In the genomic region with DNA sequence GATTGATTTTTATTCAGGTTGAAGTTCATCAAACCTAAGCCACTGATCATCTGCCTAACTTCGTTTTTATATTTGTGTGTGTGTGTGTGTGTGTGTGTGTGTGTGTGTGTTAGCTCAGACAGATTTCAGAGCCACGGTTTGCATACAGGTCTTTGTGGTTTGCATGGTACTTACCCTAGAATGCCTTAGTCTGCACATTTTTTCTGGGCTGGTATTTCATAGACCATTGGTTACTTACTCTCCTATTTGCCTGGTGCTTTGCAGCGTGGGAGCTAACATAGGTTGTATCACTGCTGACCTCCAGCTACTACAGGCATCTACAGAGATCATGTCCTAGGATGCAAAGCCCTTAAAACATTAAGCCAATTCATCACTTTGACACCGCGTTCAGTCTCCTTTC, we compare ENCODE assay signal across 29 mouse cellular contexts. TPM values are rescaled to one million over a fixed set of nuclear protein-coding genes. Genes with fewer than 3 reads are reported as not detected.
DNase-seq lines count a peak whose midpoint lies in the region; ATAC-seq and TF ChIP-seq lines count a peak whose summit lies in the region.
"Had no signal": no experiment of that assay in that cellular context is flagged by ENCODE, and none has a peak within 500 bp of the region (broad histone marks: within the 10 kb centered on the region; RNA-seq: fewer than 3 reads in every experiment).

No protein-coding gene starts in this region.

- H3K9me3 ChIP-seq in embryonic facial prominence, embryonic 14.5 days (ENCODE audit: control insufficient read depth, low read length) = no peaks in the 10 kb centered on the region
- H3K9me3 ChIP-seq in embryonic facial prominence, embryonic 10.5 days = no peaks in the 10 kb centered on the region
- no peaks in the 10 kb centered on the region for H3K9me3 ChIP-seq in kidney, embryonic 15.5 days (replicated peaks)
- H3K9me3 ChIP-seq in neural tube, embryonic 13.5 days = no peaks in the 10 kb centered on the region
- no peaks in the 10 kb centered on the region for H3K9me3 ChIP-seq in neural tube, embryonic 15.5 days (replicated peaks)
- H3K9me3 ChIP-seq in hindbrain, postnatal 0 days (ENCODE audit: low read length) = no peaks in the 10 kb centered on the region
- H3K9me3 ChIP-seq: embryonic facial prominence, embryonic 15.5 days; forebrain, embryonic 13.5 days; heart, embryonic 13.5 days; hindbrain, embryonic 15.5 days; limb, embryonic 13.5 days; lung, embryonic 15.5 days; neural tube, embryonic 12.5 days had no signal

- DNase-seq in embryonic facial prominence, embryonic 14.5 days (ENCODE audit: low spot score) = peak; percentile 33
- DNase-seq in embryonic facial prominence, embryonic 10.5 days (ENCODE audit: low spot score) = no peak
- DNase-seq in kidney, postnatal 25 days = no peak
- DNase-seq in hindbrain, postnatal 0 days (ENCODE audit: low spot score) = no peak
- no peak for DNase-seq in layer of hippocampus, postnatal 25 days (ENCODE audit: extremely low spot score in 1 of 2, low spot score in 1 of 2)
- DNase-seq: adrenal gland, postnatal 25 days; cerebellum, adult 11-12 months; cerebellum, adult 9-11 months; gastrocnemius, postnatal 10 days; heart, postnatal 10 days; lung, postnatal 36 days; right cerebral cortex, adult 18-20 months; spleen, adult 18-20 months; thymus, postnatal 14 days had no signal

- H3K9ac ChIP-seq in embryonic facial prominence, embryonic 14.5 days (ENCODE audit: low read depth, low read length) = no peak overlapping the region
- no peak overlapping the region for H3K9ac ChIP-seq in kidney, embryonic 15.5 days
- H3K9ac ChIP-seq in neural tube, embryonic 13.5 days = no peak overlapping the region
- no peak overlapping the region for H3K9ac ChIP-seq in neural tube, embryonic 15.5 days (replicated peaks)
- no peak overlapping the region for H3K9ac ChIP-seq in hindbrain, postnatal 0 days (replicated peaks; ENCODE audit: low read length)
- H3K9ac ChIP-seq: embryonic facial prominence, embryonic 15.5 days; forebrain, embryonic 13.5 days; heart, embryonic 13.5 days; hindbrain, embryonic 15.5 days; limb, embryonic 13.5 days; lung, embryonic 15.5 days; neural tube, embryonic 12.5 days had no signal

- no peak overlapping the region for H3K4me2 ChIP-seq in embryonic facial prominence, embryonic 14.5 days (ENCODE audit: low read depth, low read length)
- no peak overlapping the region for H3K4me2 ChIP-seq in kidney, embryonic 15.5 days
- no peak overlapping the region for H3K4me2 ChIP-seq in neural tube, embryonic 13.5 days
- H3K4me2 ChIP-seq in neural tube, embryonic 15.5 days = no peak overlapping the region
- no peak overlapping the region for H3K4me2 ChIP-seq in hindbrain, postnatal 0 days (ENCODE audit: low read depth, low read length)
- H3K4me2 ChIP-seq: embryonic facial prominence, embryonic 15.5 days; forebrain, embryonic 13.5 days; heart, embryonic 13.5 days; hindbrain, embryonic 15.5 days; limb, embryonic 13.5 days; liver, embryonic 11.5 days; lung, embryonic 15.5 days; midbrain, embryonic 11.5 days; neural tube, embryonic 12.5 days had no signal

- H3K27me3 ChIP-seq in embryonic facial prominence, embryonic 14.5 days (replicated peaks; ENCODE audit: control insufficient read depth, insufficient read depth, low read length) = no peaks in the 10 kb centered on the region
- no peaks in the 10 kb centered on the region for H3K27me3 ChIP-seq in embryonic facial prominence, embryonic 10.5 days (replicated peaks; ENCODE audit: low read depth, poor library complexity, severe bottlenecking)
- no peaks in the 10 kb centered on the region for H3K27me3 ChIP-seq in kidney, embryonic 15.5 days
- H3K27me3 ChIP-seq in neural tube, embryonic 13.5 days = no peaks in the 10 kb centered on the region
- no peaks in the 10 kb centered on the region for H3K27me3 ChIP-seq in neural tube, embryonic 15.5 days (replicated peaks)
- H3K27me3 ChIP-seq in hindbrain, postnatal 0 days (ENCODE audit: insufficient read depth, low read length) = no peaks in the 10 kb centered on the region
- H3K27me3 ChIP-seq: embryonic facial prominence, embryonic 15.5 days; forebrain, embryonic 13.5 days; heart, embryonic 13.5 days; hindbrain, embryonic 15.5 days; limb, embryonic 13.5 days; lung, embryonic 15.5 days; neural tube, embryonic 12.5 days had no signal

- ATAC-seq in embryonic facial prominence, embryonic 14.5 days (ENCODE audit: low read depth) = no peak
- peak; percentile 77 for ATAC-seq in kidney, embryonic 15.5 days (replicated peaks; ENCODE audit: low FRiP score)
- ATAC-seq in neural tube, embryonic 13.5 days (ENCODE audit: low read depth) = no peak
- ATAC-seq in neural tube, embryonic 15.5 days (ENCODE audit: low FRiP score) = no peak
- no peak for ATAC-seq in hindbrain, postnatal 0 days
- ATAC-seq: forebrain, embryonic 13.5 days; intestine, embryonic 16.5 days; midbrain, embryonic 16.5 days had no signal

- peaks cover 7% of the 10 kb centered on the region; the same call in 1 of the 2 replicates for H3K4me1 ChIP-seq in embryonic facial prominence, embryonic 14.5 days (ENCODE audit: control insufficient read depth, insufficient read depth, low read length)
- H3K4me1 ChIP-seq in embryonic facial prominence, embryonic 10.5 days = peaks cover 28% of the 10 kb centered on the region
- H3K4me1 ChIP-seq in kidney, embryonic 15.5 days = peaks cover 34% of the 10 kb centered on the region
- peaks cover 65% of the 10 kb centered on the region for H3K4me1 ChIP-seq in neural tube, embryonic 13.5 days (replicated peaks)
- peaks cover 58% of the 10 kb centered on the region for H3K4me1 ChIP-seq in neural tube, embryonic 15.5 days
- H3K4me1 ChIP-seq in hindbrain, postnatal 0 days (ENCODE audit: insufficient read depth, low read length) = peaks cover 20% of the 10 kb centered on the region
- H3K4me1 ChIP-seq: embryonic facial prominence, embryonic 15.5 days; lung, embryonic 15.5 days had no signal

- WGBS in embryonic facial prominence, embryonic 14.5 days = 64% methylated on average over 5 of the region's 5 CpGs
- 82% methylated on average over 5 of the region's 5 CpGs for WGBS in embryonic facial prominence, embryonic 10.5 days
- 42% methylated on average over 5 of the region's 5 CpGs for WGBS in kidney, embryonic 15.5 days
- WGBS in neural tube, embryonic 13.5 days = 73% methylated on average over 5 of the region's 5 CpGs
- 72% methylated on average over 5 of the region's 5 CpGs for WGBS in neural tube, embryonic 15.5 days
- WGBS in hindbrain, postnatal 0 days = 73% methylated on average over 5 of the region's 5 CpGs

- H3K27ac ChIP-seq in embryonic facial prominence, embryonic 14.5 days (replicated peaks; ENCODE audit: low read depth, low read length) = no peak overlapping the region
- H3K27ac ChIP-seq in embryonic facial prominence, embryonic 10.5 days (replicated peaks) = no peak overlapping the region
- peak overlapping the region; percentile 51; the same call in 1 of the 2 replicates for H3K27ac ChIP-seq in kidney, embryonic 15.5 days
- peak overlapping the region; percentile 57; the same call in 1 of the 2 replicates for H3K27ac ChIP-seq in neural tube, embryonic 13.5 days (replicated peaks)
- H3K27ac ChIP-seq in neural tube, embryonic 15.5 days (replicated peaks) = no peak overlapping the region
- peak overlapping the region; percentile 54; the same call in 1 of the 2 replicates for H3K27ac ChIP-seq in hindbrain, postnatal 0 days
- H3K27ac ChIP-seq: embryonic facial prominence, embryonic 15.5 days; heart, embryonic 13.5 days; limb, embryonic 13.5 days; lung, embryonic 15.5 days; neural tube, embryonic 12.5 days had no signal

- no peak for TF ChIP-seq CTCF in hindbrain, postnatal 0 days (IDR thresholded peaks at IDR 0.05; ENCODE audit: low read depth)

- H3K4me3 ChIP-seq in embryonic facial prominence, embryonic 14.5 days (ENCODE audit: low read depth, low read length) = no peak overlapping the region
- H3K4me3 ChIP-seq in embryonic facial prominence, embryonic 10.5 days = no peak overlapping the region
- no peak overlapping the region for H3K4me3 ChIP-seq in kidney, embryonic 15.5 days (replicated peaks)
- no peak overlapping the region for H3K4me3 ChIP-seq in neural tube, embryonic 13.5 days
- no peak overlapping the region for H3K4me3 ChIP-seq in neural tube, embryonic 15.5 days (replicated peaks)
- no peak overlapping the region for H3K4me3 ChIP-seq in hindbrain, postnatal 0 days (ENCODE audit: low read length)
- H3K4me3 ChIP-seq: embryonic facial prominence, embryonic 15.5 days; forebrain, embryonic 13.5 days; heart, embryonic 13.5 days; hindbrain, embryonic 15.5 days; limb, embryonic 13.5 days; lung, embryonic 15.5 days; myocyte; neural tube, embryonic 12.5 days had no signal

- no peaks in the 10 kb centered on the region for H3K36me3 ChIP-seq in embryonic facial prominence, embryonic 14.5 days (ENCODE audit: control insufficient read depth, insufficient read depth, low read length)
- H3K36me3 ChIP-seq in embryonic facial prominence, embryonic 10.5 days (replicated peaks) = no peaks in the 10 kb centered on the region
- no peaks in the 10 kb centered on the region for H3K36me3 ChIP-seq in kidney, embryonic 15.5 days
- H3K36me3 ChIP-seq in neural tube, embryonic 13.5 days = no peaks in the 10 kb centered on the region
- H3K36me3 ChIP-seq in neural tube, embryonic 15.5 days = no peaks in the 10 kb centered on the region
- no peaks in the 10 kb centered on the region for H3K36me3 ChIP-seq in hindbrain, postnatal 0 days (ENCODE audit: insufficient read depth, low read length)
- H3K36me3 ChIP-seq: embryonic facial prominence, embryonic 15.5 days; heart, embryonic 13.5 days; hindbrain, embryonic 15.5 days; limb, embryonic 13.5 days; lung, embryonic 15.5 days; neural tube, embryonic 12.5 days had no signal

RNA-seq across cellular contexts. Expression of gene Ppm1h, which starts 33.7 kb away (rescaled TPM):
- polyA plus RNA-seq in embryonic facial prominence, embryonic 14.5 days (2014; fragmentation: Nextera tagmentation; extraction: Ambion mirVana) = 5.1 and 5.2 TPM in 2 replicates
- 3.4 and 3.9 TPM in 2 replicates for polyA plus RNA-seq in embryonic facial prominence, embryonic 10.5 days (2016; fragmentation: Nextera tagmentation; extraction: Ambion mirVana)
- polyA plus RNA-seq in kidney, embryonic 15.5 days (2015; fragmentation: Nextera tagmentation; extraction: Ambion mirVana) = 20.2 and 22.1 TPM in 2 replicates
- 29.7 and 33.4 TPM in 2 replicates for polyA plus RNA-seq in neural tube, embryonic 13.5 days (2015; fragmentation: Nextera tagmentation; extraction: Ambion mirVana)
- polyA plus RNA-seq in neural tube, embryonic 15.5 days (2015; fragmentation: Nextera tagmentation; extraction: Ambion mirVana) = 32.6 and 35.1 TPM in 2 replicates
- 50.6 and 60.2 TPM in 2 replicates for total RNA-seq in hindbrain, postnatal 0 days (2014; rRNA removed)
- 50.3 and 54.9 TPM in 2 replicates for polyA plus RNA-seq in hindbrain, postnatal 0 days (2015; fragmentation: Nextera tagmentation; extraction: Ambion mirVana)
- 10 to 100 TPM; 78.2 to 78.5 TPM for total RNA-seq in layer of hippocampus, postnatal 25 days (2021)

Comparison
In these comparisons a context has a peak if more than half of its experiments do, and no peak if none do; other contexts are left out.
1. H3K27ac ChIP-seq: peak in kidney, embryonic 15.5 days (single experiment), neural tube, embryonic 13.5 days (single experiment) and hindbrain, postnatal 0 days (single experiment); none in embryonic facial prominence, embryonic 14.5 days (single experiment), embryonic facial prominence, embryonic 10.5 days (single experiment) and neural tube, embryonic 15.5 days (single experiment).